Mouse (Mus musculus) CH12.LX (cell line): ENCODE data around the gene Tmeff1.

Experiments used
- CTCF ChIP-seq, 2 experiments: IDR thresholded peaks in 1 of 2; conservative IDR thresholded peaks in 1 of 2; 2 replicates each; pipeline ENCODE4 v1.5.1; 2011 to 2012; ENCODE audit warnings: low read depth in 2 of 2, low read length in 2 of 2, improper control_type of control experiment in 1 of 2, inconsistent platforms in 1 of 2, mild to moderate bottlenecking in 1 of 2, moderate library complexity in 1 of 2
- MAZ ChIP-seq: IDR thresholded peaks from 2 replicates; pipeline ENCODE4 v1.6.1; 2012; ENCODE audit warnings: low read depth, mild to moderate bottlenecking, inconsistent platforms, low read length, improper control_type of control experiment, moderate library complexity
- POLR2A ChIP-seq: IDR thresholded peaks from 2 replicates; pipeline ENCODE4 v1.6.1; 2011; ENCODE audit warnings: low read depth, mild to moderate bottlenecking, improper control_type of control experiment, low read length
- SIN3A ChIP-seq: IDR thresholded peaks from 2 replicates; pipeline ENCODE4 v1.6.1; 2012; ENCODE audit warnings: low read length, improper control_type of control experiment, inconsistent platforms
- TCF12 ChIP-seq: IDR thresholded peaks from 2 replicates; pipeline ENCODE4 v1.6.1; 2014; ENCODE audit warnings: low read depth, mild to moderate bottlenecking, inconsistent platforms, low read length, improper control_type of control experiment
- USF2 ChIP-seq: conservative IDR thresholded peaks from 2 replicates; pipeline ENCODE4 v1.6.1; 2011; ENCODE audit warnings: low read depth, low read length, improper control_type of control experiment

- no peak for TF ChIP-seq MAZ
- TF ChIP-seq POLR2A, result no peak
- TF ChIP-seq SIN3A, result no peak
- no peak for TF ChIP-seq CTCF (conservative IDR thresholded peaks at IDR 0.05 in 1 of 2, IDR thresholded peaks at IDR 0.05 in 1 of 2; ENCODE audit: low read depth in 2 of 2, low read length in 2 of 2)
- no peak for TF ChIP-seq TCF12
- TF ChIP-seq USF2, result no peak
Observed at GRCm38 (mm10) chr4:48664021-48664420, 79.0 kb downstream of the Tmeff1 start.
